Mouse (Mus musculus): Measurements from ENCODE around the gene Nectin4. TPM values are rescaled to one million over a fixed set of nuclear protein-coding genes. Genes with fewer than 3 reads are reported as not detected.

The Nectin4 gene
- total RNA-seq, 2 experiments from 2014 or later: 3.6 to 4.7 TPM

- DNase-seq: peak in 1 of 2 experiments; percentile 40
Measured at GRCm38 (mm10) chr1:171360253-171360652, 9.6 kb upstream of the Nectin4 start.

DNA sequence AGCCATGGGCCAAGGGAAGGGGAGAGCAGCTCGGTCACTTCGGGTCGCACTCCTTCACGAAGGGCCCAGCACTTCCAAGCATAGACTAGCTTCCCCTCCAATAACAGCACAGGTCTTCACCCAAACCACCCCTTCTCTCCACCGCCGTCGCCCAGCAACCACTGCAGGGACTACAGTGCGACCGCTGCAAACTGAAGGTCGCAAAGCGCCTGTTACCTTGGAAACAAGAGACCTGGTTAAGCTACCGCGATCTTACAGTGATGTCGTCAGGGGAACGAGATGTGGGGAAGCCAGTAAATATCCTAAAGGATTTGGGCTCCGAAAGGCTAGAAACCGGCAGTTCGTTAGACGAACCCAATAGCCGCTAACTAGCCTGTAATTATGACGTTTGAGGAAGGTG lies 9.2 kb upstream of the Nectin4 start, which contains the start of gene Klhdc9:
Gene Klhdc9 (minus strand): TSS at position 143 of the 400 bp plus-strand sequence.
- peak; percentile 70 to 84 for DNase-seq

GRCm38 (mm10) chr1:171361106-171362103 lies 8.5 kb upstream of the Nectin4 start:
- peak; percentile 59 to 67 for DNase-seq

DNA sequence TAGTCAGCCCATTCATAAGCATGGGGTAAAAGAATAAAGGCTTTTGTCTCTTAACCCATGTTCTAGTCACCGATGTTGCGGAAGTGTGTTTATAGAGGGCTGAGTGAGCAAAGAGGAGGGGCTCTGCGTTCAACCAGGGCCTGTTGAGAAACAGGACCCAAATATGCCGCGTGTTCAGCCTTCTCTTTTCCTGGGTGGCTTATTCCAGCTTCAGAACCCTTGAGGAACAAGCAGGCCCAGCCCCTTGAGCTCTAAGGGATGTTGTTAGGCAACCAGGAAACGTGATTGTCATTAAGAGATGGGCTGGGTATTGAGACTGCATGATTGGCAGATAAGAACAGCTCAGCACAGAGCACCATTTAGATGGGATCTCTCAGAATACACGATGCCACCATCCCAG lies 4.0 kb upstream of the Nectin4 start:
- no peak for DNase-seq

DNA sequence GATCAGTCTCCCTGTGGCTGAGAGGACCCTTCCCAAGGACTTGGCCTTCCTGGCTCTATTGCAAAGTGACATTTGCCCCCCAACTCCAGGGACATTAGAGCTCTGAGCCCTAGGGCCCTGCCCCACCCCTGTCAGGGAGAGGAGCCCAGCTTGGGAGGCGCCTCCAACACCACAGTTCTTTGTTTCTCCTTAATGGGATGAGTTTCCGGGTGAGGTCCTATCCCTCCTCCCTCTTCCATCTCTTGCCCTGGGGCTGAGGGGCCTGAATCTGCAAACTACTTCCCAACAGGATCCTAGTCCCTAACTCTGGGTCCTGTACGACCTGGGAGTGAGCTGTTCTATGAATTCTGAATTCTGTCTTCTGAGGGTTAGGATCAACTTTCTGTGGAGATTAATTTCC lies 3.0 kb downstream of the Nectin4 start:
- no peak for DNase-seq

GRCm38 (mm10) chr1:171373946-171374345 lies 4.0 kb downstream of the Nectin4 start:
- no peak for DNase-seq

- no peak for DNase-seq
Measured at GRCm38 (mm10) chr1:171375646-171376097, 5.8 kb downstream of the Nectin4 start.

DNA sequence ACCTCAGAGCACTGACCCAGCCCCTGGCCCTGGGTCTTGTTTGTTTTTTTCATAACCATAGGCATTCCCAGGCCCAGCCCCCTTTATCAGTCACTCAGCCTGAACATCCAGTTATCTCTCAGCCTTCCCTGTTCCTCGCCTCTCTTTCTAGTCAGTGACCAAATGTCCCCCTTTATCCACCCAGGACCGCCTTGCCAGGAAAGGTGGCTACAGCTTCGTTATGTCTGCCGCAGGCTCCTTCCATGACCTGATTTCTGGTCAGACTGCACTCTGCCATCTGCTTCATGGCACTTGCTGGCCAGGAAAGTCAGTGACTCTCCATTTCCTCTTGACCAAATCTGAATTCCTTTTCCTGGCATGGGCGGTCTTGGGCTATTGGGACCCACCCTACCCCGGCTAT lies 8.4 kb downstream of the Nectin4 start:
- no peak for DNase-seq

DNA sequence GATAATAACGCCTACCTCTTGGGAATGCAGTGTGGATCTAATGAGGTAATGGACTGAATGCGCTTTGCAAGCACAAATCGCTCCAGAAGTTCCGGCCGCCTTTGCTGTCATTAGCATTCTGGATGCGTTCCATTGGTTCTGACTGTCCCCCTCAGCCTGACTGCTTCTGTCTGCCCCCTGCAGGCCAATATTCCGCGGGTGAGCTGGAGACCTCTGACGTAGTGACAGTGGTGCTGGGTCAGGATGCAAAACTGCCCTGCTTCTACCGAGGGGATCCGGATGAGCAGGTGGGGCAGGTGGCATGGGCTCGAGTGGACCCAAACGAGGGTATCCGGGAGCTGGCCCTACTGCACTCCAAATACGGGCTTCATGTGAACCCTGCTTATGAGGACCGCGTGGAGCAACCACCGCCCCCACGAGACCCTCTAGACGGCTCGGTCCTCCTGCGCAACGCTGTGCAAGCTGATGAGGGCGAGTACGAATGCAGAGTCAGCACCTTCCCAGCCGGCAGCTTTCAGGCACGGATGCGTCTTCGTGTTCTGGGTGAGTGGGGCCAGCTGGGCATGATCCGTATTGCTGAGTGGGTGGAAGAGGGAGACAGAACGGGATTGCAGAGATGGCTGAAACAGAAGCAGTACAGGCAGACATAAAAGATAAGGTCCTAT lies 10.2 kb downstream of the Nectin4 start:
- peak; percentile 73 to 77 for DNase-seq

DNA sequence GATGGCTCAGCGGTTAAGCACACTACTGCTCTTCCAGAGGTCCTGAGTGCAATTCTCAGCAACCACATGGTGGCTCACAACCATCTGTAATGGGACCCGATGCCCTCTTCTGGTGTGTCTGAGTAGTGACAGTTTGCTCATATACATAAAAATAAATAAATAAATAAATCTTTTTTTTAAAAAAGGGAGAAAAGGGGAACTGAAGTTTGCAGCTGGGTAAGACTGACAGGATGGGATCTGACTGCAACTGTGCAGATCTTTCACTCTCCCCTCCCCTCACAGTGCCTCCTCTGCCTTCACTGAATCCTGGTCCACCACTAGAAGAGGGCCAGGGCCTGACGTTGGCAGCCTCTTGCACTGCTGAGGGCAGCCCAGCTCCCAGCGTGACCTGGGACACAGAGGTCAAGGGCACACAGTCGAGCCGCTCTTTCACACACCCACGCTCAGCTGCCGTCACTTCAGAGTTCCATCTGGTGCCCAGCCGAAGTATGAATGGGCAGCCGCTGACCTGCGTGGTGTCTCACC lies 12.3 kb downstream of the Nectin4 start:
- DNase-seq: no peak

- no peak for DNase-seq
Measured at GRCm38 (mm10) chr1:171384361-171384760, 14.5 kb downstream of the Nectin4 start.

- no peak for DNase-seq
Measured at GRCm38 (mm10) chr1:171385171-171385570, 15.3 kb downstream of the Nectin4 start.

- no peak for DNase-seq
Measured at GRCm38 (mm10) chr1:171387099-171387498, 17.2 kb downstream of the Nectin4 start.

- no peak for DNase-seq
Measured at GRCm38 (mm10) chr1:171388376-171389102, 18.6 kb downstream of the Nectin4 start, which contains the start of gene Arhgap30. Gene Arhgap30 (plus strand): TSS chr1:171388954.

DNA sequence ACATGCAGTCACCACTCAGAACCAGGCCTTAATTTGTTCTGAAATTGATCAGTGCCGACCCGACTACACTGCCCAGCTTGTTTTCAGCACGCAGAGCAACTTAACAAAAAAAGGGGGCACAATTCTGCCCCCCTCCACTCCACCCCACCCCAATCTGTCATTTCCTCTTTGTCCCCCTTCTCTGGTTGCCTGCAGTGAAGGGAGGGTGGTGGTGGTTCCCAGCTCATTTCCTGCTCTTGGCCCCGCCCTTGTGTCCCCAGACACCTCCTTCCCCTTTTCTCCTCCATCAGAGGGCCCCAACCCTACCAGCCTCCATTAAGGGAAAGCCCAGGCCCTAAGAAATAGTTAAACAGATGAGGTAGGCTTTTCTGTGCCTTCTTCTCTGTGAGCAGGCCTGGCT lies 20.2 kb downstream of the Nectin4 start:
- no peak for DNase-seq

DNA sequence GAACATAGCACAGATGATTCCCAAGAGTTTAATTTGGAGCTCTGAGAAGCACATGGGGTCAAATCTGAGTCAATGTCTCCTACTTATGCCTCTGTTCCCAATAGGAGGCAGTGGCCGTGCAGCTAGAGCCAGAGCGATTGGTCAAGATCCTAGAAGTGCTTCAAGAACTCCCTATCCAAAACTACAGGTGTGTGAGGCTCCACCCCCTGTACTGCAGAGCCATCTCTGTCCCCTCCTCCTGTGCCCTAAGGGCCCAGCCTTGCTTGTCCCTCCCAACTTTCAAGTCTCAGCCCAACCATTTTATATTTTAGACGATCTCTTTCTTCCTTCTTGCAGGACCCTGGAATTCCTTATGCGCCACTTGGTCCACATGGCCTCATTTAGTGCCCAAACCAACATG lies 31.9 kb downstream of the Nectin4 start:
- DNase-seq: no peak

DNA sequence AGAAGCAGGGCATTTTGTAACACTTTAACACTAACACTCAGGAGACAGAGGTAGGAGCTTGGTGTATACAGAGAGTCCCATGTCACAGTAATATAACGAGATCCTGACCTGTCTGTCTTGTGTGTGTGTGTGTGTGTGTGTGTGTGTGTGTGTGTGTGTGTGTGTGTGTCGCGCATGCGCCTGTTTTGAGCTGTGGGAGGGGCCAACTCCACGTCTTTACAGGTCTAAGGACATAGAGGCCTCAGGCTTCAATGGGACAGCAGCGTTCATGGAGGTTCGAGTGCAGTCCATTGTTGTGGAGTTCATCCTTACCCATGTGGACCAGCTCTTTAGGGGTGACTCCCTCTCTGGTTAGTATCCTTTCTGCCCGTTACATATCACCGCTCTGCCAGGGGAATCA lies 33.1 kb downstream of the Nectin4 start:
- DNase-seq: no peak

- DNase-seq: no peak
Measured at GRCm38 (mm10) chr1:171407263-171407662, 37.4 kb downstream of the Nectin4 start.

DNA sequence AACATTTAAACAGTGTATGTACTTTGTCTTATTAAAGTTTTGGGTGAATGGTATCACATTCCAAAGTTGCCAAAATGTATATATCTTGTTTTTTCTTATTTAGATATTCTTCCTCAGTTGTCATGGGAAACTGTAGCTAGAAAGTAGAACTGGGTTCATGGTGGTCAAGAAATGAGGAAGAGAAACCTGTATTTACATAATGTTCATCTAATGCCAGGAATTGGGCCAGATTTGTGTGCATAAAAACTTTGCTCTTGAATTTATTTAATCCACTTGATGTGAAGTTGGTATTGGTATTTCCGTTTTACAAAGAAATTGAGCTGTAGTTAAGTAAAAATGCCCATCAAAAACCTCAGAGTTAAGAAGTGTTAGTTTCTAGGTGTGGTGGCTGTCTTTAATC lies 40.3 kb downstream of the Nectin4 start:
- no peak for DNase-seq

DNA sequence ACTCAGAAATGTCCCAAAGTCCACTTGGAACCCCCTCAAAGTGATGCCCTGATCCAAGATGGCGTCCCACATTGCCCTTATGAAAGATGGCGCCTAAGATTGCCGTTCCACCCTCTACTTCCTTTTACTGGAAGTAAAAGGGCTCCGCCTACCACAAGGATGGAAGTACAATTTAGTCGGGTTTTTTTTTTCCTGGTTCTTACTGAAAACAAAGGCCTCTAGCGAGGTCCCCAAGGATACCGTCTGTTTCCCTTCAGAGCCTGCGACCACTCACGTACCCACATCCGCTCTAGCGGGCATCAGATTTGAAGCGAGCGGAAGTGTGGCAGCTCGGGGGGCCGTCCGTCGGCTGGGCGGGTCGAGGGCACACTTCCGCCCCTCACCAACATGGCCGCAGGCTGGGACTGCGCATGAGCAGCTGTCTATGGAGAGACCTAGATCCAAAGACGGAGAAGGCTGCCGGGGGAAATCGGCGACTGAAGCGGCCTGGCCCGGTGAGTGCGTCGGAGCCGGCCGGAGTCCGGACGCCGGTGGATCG lies 41.1 kb downstream of the Nectin4 start, which contains the start of gene Usf1:
Gene Usf1 (plus strand): TSS at position 367 of the 538 bp plus-strand sequence.
- DNase-seq: peak; percentile 95

- no peak for DNase-seq
Measured at GRCm38 (mm10) chr1:171411492-171411941, 41.6 kb downstream of the Nectin4 start.

- peak; percentile 16 for DNase-seq
Measured at GRCm38 (mm10) chr1:171412001-171412441, 42.1 kb downstream of the Nectin4 start.
